Mouse (Mus musculus) heart, adult 9 months (tissue): ENCODE results near the gene Vta1.

Experiments
- DNase-seq, 2 experiments: peaks; one replicate each; pipeline ENCODE4 v3.0.0; 2022; ENCODE audit warnings: low spot score in 2 of 2

The Vta1 gene

GRCm38 (mm10) chr10:14705072-14706066 lies at the start of gene Vta1, which contains the start of gene Nmbr:
TSS of gene Vta1 (minus strand) at chr10:14705560.
TSS of gene Nmbr (plus strand) at chr10:14705591.
- peak; percentile 96 to 99 for DNase-seq

GRCm38 (mm10) chr10:14734285-14734684 lies 28.9 kb upstream of the Vta1 start:
- DNase-seq = peak in 1 of 2 experiments; percentile 12

GRCm38 (mm10) chr10:14725671-14726070 lies 20.3 kb upstream of the Vta1 start:
- DNase-seq = no peak

DNA sequence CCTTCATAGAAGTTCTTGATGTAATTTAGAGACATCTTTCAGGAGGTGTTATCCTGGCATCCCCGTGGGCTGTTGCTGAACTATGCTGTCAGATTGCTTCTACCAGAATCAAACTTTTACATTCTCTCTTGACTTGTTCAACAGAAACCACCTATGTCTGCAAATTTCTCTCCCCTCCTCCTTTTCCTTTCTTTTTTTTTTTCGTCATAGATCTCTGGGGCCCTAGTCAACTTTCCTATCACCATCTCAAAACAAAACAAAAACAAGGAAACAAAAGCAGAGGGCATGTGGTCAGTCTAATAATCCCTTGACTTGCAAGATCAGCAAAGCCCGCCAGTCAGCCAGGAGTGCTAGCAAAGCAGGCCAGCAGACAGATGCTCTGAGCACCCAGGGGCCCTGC lies 12.8 kb upstream of the Vta1 start, which contains the start of gene Gje1:
Gje1 (minus strand) TSS at position 101 of the 400 bp plus-strand sequence.
- no peak for DNase-seq

DNA sequence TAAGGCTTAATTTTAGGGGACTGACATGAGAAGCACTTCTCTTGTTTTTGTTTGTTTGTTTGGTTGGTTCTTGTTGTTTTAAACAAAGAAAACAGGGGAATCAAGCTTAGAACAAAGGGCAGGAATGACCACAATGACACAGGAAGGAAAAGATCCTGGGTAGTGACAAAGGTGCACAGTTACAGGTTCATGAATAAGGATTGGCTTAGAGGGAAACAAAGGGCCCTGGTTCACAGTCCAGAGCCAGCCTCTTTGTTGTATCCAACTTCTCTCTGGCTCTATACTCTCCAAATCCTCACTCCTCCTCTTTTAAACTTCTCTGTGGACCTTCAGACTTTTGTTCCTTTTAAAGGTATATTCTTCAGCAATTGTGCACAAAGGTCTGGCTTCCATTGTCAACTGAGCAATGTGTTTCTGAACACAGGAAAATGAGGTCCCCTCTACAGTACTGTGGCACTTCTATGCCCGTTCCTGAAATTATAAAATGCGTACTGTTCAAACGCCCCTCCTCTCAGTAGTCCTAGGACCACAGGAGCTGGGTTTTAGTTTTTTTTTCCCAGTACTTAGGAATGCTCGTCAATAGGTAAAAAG lies 1.4 kb downstream of the Vta1 start:
- no peak for DNase-seq

DNA sequence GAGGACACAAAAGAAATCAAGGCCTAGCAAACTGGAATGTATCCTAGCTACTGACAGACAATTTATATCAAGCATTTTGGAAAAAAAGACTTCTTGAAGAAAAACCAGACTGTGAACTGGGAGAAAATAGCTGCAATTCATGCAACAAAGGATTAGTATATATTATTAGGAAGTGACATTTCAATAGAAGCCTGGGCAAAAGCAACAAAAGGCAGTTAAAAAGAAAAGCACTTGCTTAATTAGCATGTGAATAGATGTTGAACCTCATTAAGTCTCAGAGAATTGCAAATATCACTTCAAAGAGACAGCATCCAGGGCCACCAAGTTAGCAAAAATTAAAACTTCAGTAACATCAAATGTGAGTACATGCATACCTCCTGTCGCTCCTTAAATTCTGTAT lies 2.1 kb downstream of the Vta1 start:
- DNase-seq = no peak

- DNase-seq = no peak
Observed at GRCm38 (mm10) chr10:14690349-14690748, 15.0 kb downstream of the Vta1 start.

GRCm38 (mm10) chr10:14688785-14689442 lies 16.4 kb downstream of the Vta1 start:
- DNase-seq = no peak

GRCm38 (mm10) chr10:14685663-14686062 lies 19.7 kb downstream of the Vta1 start:
- no peak for DNase-seq

DNA sequence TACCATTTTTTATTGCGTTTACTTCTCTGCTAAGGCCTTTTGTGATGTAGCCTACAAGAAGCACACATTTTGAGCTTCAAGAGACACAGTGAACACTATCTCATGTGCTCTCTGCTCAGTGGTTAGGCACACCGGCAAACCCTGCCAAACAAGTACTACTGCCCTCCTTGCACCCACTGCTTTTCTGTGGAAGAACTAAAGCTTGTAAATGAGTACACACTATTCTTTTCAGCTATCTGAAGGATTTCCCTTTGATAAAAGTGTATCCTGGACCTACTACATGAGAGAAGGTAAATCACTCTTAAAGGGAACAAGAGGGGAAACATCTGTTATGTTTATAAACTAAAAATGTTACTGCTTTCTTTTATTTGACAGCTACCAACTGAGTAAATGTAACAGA lies 39.2 kb downstream of the Vta1 start:
- DNase-seq = peak in 1 of 2 experiments; percentile 3

DNA sequence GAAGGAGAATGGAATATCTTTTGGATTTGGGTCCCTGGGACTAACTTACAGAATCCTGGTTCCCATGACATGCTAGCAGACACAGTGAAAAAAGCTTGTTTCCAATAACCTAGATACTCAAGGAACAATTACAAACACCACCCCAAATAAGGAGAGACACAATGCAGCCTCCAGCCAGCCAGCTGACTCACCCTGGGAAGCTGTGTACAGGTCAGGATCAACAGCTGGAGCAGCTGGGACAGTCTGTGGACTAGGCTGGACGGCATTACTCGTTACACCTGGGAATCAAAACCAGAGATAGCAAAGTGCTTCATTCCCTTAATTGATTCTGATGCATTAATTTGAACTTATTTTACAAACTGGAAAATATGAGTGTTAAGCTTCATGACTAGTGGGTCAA lies 44.5 kb downstream of the Vta1 start:
- peak; percentile 18 to 37 for DNase-seq

GRCm38 (mm10) chr10:14639635-14640034 lies 65.7 kb downstream of the Vta1 start:
- no peak for DNase-seq

DNA sequence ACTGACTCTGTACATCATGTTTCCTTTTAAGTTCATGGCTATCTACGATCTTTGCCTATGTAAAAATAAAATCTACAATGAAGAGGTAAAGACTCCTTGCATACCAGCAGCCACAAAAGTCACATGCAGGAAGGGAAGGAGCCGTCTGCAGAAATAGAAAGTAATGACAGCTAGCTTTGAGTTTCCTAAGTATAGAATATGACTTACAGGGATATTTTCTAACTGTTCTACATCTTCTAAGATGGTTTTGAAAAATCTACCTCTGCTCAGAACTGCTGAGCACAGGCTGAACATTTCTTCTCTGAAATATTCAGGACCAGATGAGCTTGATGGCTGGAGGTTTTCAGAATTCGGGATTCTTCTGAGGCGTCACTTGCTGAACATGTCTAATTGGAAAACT lies 66.3 kb downstream of the Vta1 start:
- no peak for DNase-seq

DNA sequence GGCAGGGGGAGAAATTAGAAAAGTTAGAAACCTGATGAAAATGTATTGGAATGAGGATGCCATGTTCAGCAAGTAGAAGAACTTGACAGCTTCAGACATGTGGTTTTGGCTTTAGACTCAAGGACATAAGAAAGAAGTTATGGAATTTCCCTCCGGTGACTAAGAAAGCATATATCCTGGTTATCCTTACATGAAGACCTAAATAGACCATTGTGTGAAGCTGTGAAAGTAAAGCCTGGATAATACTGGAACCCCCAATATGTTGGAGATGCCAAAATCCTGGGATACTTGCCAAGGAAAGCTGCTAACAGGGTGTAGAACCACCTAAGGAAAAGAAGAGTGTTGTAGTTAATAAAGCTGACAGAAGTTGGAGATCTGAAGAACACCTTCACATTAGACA lies 79.7 kb downstream of the Vta1 start:
- no peak for DNase-seq

DNA sequence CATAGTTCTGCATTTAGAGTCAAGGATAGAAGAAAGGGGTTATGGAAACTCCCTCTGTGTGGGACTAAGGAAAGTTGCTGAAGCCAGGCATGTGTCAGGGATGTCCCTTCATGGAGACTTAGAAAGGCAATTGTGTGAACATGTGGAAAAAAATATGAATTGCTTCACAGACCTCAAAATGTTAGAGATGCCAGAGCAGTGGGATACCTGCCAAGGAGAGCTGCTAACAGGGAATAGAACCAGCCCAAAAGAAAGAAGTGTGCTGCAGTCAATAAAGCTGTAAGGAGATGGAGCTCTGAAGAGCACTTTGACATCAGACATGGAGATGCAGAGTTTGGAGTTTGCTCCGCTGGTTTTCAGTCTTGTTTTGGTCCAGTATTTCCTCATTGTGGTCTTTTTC lies 86.2 kb downstream of the Vta1 start:
- DNase-seq = no peak

DNA sequence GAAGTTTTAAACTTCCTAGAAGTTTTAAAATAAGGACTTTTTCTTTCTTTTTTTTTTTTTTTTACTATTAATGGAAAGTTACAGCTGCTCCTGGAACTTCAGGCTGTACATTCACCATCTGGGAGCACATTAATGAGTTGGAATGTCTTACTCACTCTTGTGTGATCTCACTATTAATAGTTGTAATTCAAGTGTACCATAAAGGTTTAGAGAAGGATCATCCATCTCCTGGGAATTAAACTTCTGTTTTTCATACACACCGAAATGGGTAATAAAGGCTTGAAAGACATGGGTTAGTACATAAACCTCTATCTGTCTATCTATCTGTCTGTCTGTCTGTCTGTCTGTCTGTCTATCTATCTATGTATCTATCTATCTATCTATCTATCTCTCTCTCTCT lies 87.1 kb downstream of the Vta1 start:
- no peak for DNase-seq

- no peak for DNase-seq
Observed at GRCm38 (mm10) chr10:14615441-14615840, 89.9 kb downstream of the Vta1 start.

DNA sequence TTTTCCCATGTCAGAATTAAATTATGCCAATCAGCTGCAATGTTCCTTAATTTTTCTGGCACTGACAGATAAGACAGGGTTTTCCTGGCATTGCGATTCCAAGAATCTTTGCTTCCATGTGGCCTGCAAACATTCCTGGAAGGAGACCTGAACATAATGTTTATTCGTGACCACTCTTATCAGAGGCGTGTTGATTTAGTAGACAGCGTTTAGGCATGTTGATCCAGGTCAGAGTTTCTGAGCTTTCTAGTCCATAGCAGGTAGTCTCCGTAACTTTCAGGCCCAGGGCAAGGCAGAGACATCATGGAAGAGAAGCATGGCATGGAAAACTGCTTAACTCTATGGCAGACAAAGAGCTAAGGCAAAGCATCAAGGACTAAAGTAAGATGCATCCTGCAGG lies 97.8 kb downstream of the Vta1 start:
- DNase-seq = no peak
